Mouse (Mus musculus): ENCODE measurements around the gene Lin37. TPM values are rescaled to one million over a fixed set of nuclear protein-coding genes. Genes with fewer than 3 reads are reported as not detected.

Gene Lin37
- polyA plus RNA-seq, 1 experiment from 2014 or later: 58.9 TPM

- Histone ChIP-seq H3K36me3 (peaks cover 6% of the 10 kb centered on the region), H3K27ac (replicated peaks) (no peak overlapping the region), H3K9me3 (no peaks in the 10 kb centered on the region), H3K4me3 (no peak overlapping the region), H3K9ac (replicated peaks) (no peak overlapping the region), H3K4me1 (peaks cover 10% of the 10 kb centered on the region; the same call in 1 of the 2 replicates), H3K27me3 (no peaks in the 10 kb centered on the region), H3K4me2 (replicated peaks) (no peak overlapping the region)
- no peak for ATAC-seq (replicated peaks)
- 46% methylated on average over 8 of the region's 8 CpGs for WGBS
These were observed 41.3 kb downstream of the Lin37 start for GRCm38 (mm10) chr7:30518325-30518724.

GRCm38 (mm10) chr7:30515003-30515760 is 44.5 kb downstream of the Lin37 start:
- ATAC-seq (replicated peaks): no peak
- 0 out of 2 replicates have a peak, but pooled peaks cover 2% of the 10 kb centered on the region for H3K4me1 ChIP-seq
- H3K9ac ChIP-seq (replicated peaks): no peak overlapping the region
- WGBS: 60% methylated on average over 24 of the region's 24 CpGs
- H3K36me3 ChIP-seq: no peaks in the 10 kb centered on the region
- H3K27ac ChIP-seq (replicated peaks): no peak overlapping the region
- no peaks in the 10 kb centered on the region for H3K27me3 ChIP-seq
- H3K9me3 ChIP-seq: no peaks in the 10 kb centered on the region
- no peak overlapping the region for H3K4me3 ChIP-seq
- H3K4me2 ChIP-seq (replicated peaks): no peak overlapping the region

GRCm38 (mm10) chr7:30508061-30508460 is 51.6 kb downstream of the Lin37 start:
- Histone ChIP-seq H3K4me1 (no peaks in the 10 kb centered on the region), H3K4me3 (no peak overlapping the region), H3K27ac (replicated peaks) (no peak overlapping the region), H3K9ac (replicated peaks) (no peak overlapping the region), H3K9me3 (no peaks in the 10 kb centered on the region), H3K27me3 (no peaks in the 10 kb centered on the region), H3K36me3 (no peaks in the 10 kb centered on the region), H3K4me2 (replicated peaks) (no peak overlapping the region)
- no peak for ATAC-seq (replicated peaks)
- 80% methylated on average over 4 of the region's 4 CpGs for WGBS

Small RNAs within 50 kb of the gene (microRNA-seq; reads per million reads assigned to microRNA genes)
- gene Gm38670 (not detected), gene Mir3569 (not detected)

Other genes with a start within 250 kb of the Lin37 start
- gene Syne4, start 245.0 kb downstream of the Lin37 start, polyA plus RNA-seq (2015; fragmentation: Nextera tagmentation; extraction: Ambion mirVana): 7.3 and 9.0 TPM in 2 replicates
- gene E130208F15Rik, start 238.1 kb downstream of the Lin37 start, polyA plus RNA-seq (2015; fragmentation: Nextera tagmentation; extraction: Ambion mirVana): not detected in 2 replicates
- 22.1 and 22.5 TPM in 2 replicates for gene Sdhaf1, start 235.9 kb downstream of the Lin37 start, polyA plus RNA-seq (2015; fragmentation: Nextera tagmentation; extraction: Ambion mirVana)
- 11.2 and 12.3 TPM in 2 replicates for gene Lrfn3, start 197.1 kb downstream of the Lin37 start, polyA plus RNA-seq (2015; fragmentation: Nextera tagmentation; extraction: Ambion mirVana)
- gene Tyrobp, start 146.1 kb downstream of the Lin37 start, polyA plus RNA-seq (2015; fragmentation: Nextera tagmentation; extraction: Ambion mirVana): 22.5 and 24.3 TPM in 2 replicates
- not detected in 2 replicates for gene Hcst, start 140.0 kb downstream of the Lin37 start, polyA plus RNA-seq (2015; fragmentation: Nextera tagmentation; extraction: Ambion mirVana)
- gene Nfkbid, start 138.1 kb downstream of the Lin37 start, polyA plus RNA-seq (2015; fragmentation: Nextera tagmentation; extraction: Ambion mirVana): 1.9 TPM in 2 replicates
- gene Aplp1, start 114.3 kb downstream of the Lin37 start, polyA plus RNA-seq (2015; fragmentation: Nextera tagmentation; extraction: Ambion mirVana): 544 and 608 TPM in 2 replicates
- gene Kirrel2, start 102.1 kb downstream of the Lin37 start, polyA plus RNA-seq (2015; fragmentation: Nextera tagmentation; extraction: Ambion mirVana): 0.20 and 0.47 TPM in 2 replicates
- 0.23 TPM in 1 of 2 replicates, not detected in the other for gene Nphs1, start 101.5 kb downstream of the Lin37 start, polyA plus RNA-seq (2015; fragmentation: Nextera tagmentation; extraction: Ambion mirVana)
- not detected in 2 replicates for gene Prodh2, start 66.2 kb downstream of the Lin37 start, polyA plus RNA-seq (2015; fragmentation: Nextera tagmentation; extraction: Ambion mirVana)
- 115 and 121 TPM in 2 replicates for gene Arhgap33, start 24.8 kb downstream of the Lin37 start, polyA plus RNA-seq (2015; fragmentation: Nextera tagmentation; extraction: Ambion mirVana)
- 9.3 and 10.4 TPM in 2 replicates for gene Hspb6, start 7.7 kb downstream of the Lin37 start, polyA plus RNA-seq (2015; fragmentation: Nextera tagmentation; extraction: Ambion mirVana)
- gene Proser3, start 7.5 kb downstream of the Lin37 start, polyA plus RNA-seq (2015; fragmentation: Nextera tagmentation; extraction: Ambion mirVana): 12.3 and 13.9 TPM in 2 replicates
- 118 and 122 TPM in 2 replicates for gene U2af1l4, start 3.5 kb upstream of the Lin37 start, polyA plus RNA-seq (2015; fragmentation: Nextera tagmentation; extraction: Ambion mirVana)
- 21.7 and 22.7 TPM in 2 replicates for gene Gm49396, start 3.5 kb upstream of the Lin37 start, polyA plus RNA-seq (2015; fragmentation: Nextera tagmentation; extraction: Ambion mirVana)
- gene Psenen, start 3.8 kb upstream of the Lin37 start, polyA plus RNA-seq (2015; fragmentation: Nextera tagmentation; extraction: Ambion mirVana): 131 and 138 TPM in 2 replicates
- 6.3 and 6.6 TPM in 2 replicates for gene Igflr1, start 5.6 kb upstream of the Lin37 start, polyA plus RNA-seq (2015; fragmentation: Nextera tagmentation; extraction: Ambion mirVana)
- 10.4 and 12.0 TPM in 2 replicates for gene Kmt2b, start 28.9 kb upstream of the Lin37 start, polyA plus RNA-seq (2015; fragmentation: Nextera tagmentation; extraction: Ambion mirVana)
- gene Zbtb32, start 39.1 kb upstream of the Lin37 start, polyA plus RNA-seq (2015; fragmentation: Nextera tagmentation; extraction: Ambion mirVana): 0.33 and 0.50 TPM in 2 replicates
- gene Upk1a, start 53.0 kb upstream of the Lin37 start, polyA plus RNA-seq (2015; fragmentation: Nextera tagmentation; extraction: Ambion mirVana): 0.11 and 0.47 TPM in 2 replicates
- gene Cox6b1, start 66.3 kb upstream of the Lin37 start, polyA plus RNA-seq (2015; fragmentation: Nextera tagmentation; extraction: Ambion mirVana): 899 and 915 TPM in 2 replicates
- not detected in 2 replicates for gene Etv2, start 76.0 kb upstream of the Lin37 start, polyA plus RNA-seq (2015; fragmentation: Nextera tagmentation; extraction: Ambion mirVana)
- 167 and 169 TPM in 2 replicates for gene Rbm42, start 90.5 kb upstream of the Lin37 start, polyA plus RNA-seq (2015; fragmentation: Nextera tagmentation; extraction: Ambion mirVana)
- 36.2 and 38.3 TPM in 2 replicates for gene Haus5, start 105.2 kb upstream of the Lin37 start, polyA plus RNA-seq (2015; fragmentation: Nextera tagmentation; extraction: Ambion mirVana)
- gene Pmis2, start 111.8 kb upstream of the Lin37 start, polyA plus RNA-seq (2015; fragmentation: Nextera tagmentation; extraction: Ambion mirVana): not detected in 2 replicates
- not detected in 2 replicates for gene 2200002J24Rik, start 139.1 kb upstream of the Lin37 start, polyA plus RNA-seq (2015; fragmentation: Nextera tagmentation; extraction: Ambion mirVana)
- gene Atp4a, start 152.4 kb upstream of the Lin37 start, polyA plus RNA-seq (2015; fragmentation: Nextera tagmentation; extraction: Ambion mirVana): 1.1 and 1.9 TPM in 2 replicates
- gene Tmem147, start 169.7 kb upstream of the Lin37 start, polyA plus RNA-seq (2015; fragmentation: Nextera tagmentation; extraction: Ambion mirVana): 197 and 199 TPM in 2 replicates
- 1.1 TPM in 2 replicates for gene Gapdhs, start 183.8 kb upstream of the Lin37 start, polyA plus RNA-seq (2015; fragmentation: Nextera tagmentation; extraction: Ambion mirVana)
- gene Sbsn, start 191.6 kb upstream of the Lin37 start, polyA plus RNA-seq (2015; fragmentation: Nextera tagmentation; extraction: Ambion mirVana): 1.6 and 2.0 TPM in 2 replicates
- gene Dmkn, start 203.9 kb upstream of the Lin37 start, polyA plus RNA-seq (2015; fragmentation: Nextera tagmentation; extraction: Ambion mirVana): 0.26 and 0.74 TPM in 2 replicates
- gene Krtdap, start 228.1 kb upstream of the Lin37 start, polyA plus RNA-seq (2015; fragmentation: Nextera tagmentation; extraction: Ambion mirVana): 1.3 TPM in 1 of 2 replicates, not detected in the other

Measured in forebrain, embryonic 15.5 days (tissue).